Mouse (Mus musculus): ENCODE results near the gene Slc12a7.
"Not testable (repeated sequence)": the region's sequence is repeated elsewhere in the genome, so short reads cannot be mapped to it uniquely, and the experiment has no call there.

Gene Slc12a7

DNA sequence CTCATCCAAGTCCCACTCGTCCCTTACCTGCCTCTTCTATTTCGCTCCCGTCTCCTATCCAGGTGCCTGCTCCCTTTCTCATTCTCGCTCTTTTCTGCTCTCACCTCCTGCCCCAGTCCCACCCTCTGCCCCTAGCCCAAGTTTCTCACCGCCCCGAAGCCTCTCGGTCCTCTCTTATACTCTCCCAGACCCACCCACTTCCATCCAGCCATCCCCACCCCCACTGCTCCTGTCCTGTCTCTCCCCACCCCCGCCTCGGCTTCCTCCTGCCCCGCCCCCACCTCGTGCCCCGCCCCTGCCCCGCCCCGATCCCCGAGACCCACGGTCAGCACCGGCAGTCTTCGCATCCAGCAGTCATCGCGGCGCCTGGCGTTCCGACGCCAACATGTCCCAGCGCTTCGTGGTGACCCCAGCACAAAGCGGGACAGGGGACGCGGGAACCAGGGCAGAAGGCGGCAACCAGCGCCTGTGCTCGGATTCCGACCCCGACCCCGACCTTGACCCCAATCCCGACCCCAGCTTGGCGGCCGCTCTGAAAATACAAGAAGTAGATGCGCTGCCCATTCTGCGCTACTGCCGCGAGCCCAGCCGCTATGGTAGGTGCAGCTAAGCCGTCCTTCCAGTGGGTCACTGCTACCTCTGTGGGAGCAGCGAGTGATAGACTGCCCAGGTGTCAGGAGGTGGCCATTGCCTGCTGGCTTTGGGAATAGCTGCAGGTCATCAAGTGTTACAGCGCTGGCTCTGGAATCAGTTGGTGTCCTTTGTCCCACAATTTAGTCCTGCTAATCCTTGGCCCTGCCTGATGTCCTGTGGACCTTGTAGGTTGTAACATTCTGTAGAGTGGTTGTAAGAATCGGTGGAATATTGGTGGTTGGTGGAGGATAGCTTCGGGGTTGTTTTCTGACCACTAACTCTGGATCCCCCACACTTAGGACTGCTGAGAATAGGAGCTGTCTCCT lies at the start of gene Slc12a7:
Slc12a7 (plus strand) TSS at position 353 of the 959 bp plus-strand sequence.
- DNase-seq (ENCODE audit: low spot score): no peak

DNA sequence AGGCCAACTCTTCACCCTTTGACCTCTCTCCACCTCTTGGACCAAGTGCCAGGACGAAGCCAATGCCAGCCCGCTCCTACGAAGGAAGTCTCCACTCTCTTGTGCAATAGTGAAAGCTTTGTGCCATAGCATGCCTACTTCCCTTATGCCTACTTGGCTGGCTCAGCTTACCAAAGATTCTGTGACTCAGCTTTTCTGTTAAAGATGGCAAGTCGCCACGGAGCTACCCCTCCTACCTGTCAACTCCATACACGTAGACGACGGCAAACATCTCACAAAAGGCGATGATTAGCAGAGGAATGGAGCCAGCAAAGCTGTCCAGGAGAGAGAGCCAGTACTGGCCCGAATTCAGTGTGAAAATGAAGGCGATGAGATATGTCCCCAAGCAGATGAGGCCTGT lies 49.2 kb upstream of the Slc12a7 start:
- no peak for DNase-seq (ENCODE audit: low spot score)

DNA sequence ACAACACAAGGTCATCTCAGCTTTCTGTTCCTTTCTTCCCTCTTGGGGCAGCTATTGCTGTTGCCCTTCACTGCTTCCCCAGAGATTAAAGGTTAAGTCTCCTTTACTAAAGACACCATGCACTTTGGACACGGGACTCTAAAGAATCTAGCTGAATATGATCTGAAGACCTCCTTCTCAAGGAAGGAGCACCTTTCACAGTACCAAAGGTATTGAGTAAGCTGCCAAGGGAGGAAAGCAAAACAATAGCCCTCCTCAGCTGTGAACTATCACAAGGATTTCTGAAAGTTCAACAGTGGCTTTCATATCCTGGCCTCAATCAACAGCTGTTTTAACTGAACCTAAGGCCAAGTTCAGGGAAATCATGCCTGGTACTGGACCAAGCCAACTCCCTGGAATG lies 48.5 kb upstream of the Slc12a7 start:
- DNase-seq (ENCODE audit: low spot score): no peak

DNA sequence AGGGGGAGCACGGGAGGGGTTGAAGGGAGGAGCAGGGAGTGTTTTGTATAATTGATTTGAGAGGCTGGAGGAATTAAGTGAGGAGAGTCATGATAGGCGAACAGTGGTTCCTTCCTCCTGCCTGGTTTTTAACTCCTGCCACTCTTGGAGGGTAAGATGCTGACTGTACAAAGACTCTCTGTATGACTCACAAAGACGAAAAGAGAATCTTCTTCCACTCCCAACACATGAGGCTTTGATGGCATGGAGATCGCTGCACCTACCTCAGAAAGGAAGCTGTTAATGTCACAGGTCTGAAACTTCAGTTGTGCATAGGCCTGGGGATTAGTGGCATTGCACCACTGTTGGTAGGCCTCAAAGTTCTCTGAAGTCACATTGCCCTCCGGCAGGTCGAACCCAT lies 47.4 kb upstream of the Slc12a7 start:
- no peak for DNase-seq (ENCODE audit: low spot score)

DNA sequence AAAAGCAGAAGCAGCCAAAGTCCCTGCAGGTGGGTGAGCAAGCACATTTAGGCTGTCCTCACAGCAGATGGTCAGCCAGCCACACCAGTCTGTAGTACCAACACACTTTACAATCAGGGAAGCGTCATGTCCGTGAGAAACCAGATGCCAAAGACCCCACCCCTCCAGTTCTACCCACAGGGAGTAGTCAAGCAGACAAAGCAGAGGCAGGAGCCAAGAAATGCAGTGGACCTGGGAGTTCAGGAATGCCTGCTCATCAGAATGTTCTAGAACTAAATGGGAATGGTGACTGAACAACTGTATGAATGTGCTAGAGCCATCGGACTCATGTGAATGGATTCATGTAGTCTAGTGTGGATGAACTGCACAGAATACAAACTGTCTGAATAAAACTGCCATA lies 45.3 kb upstream of the Slc12a7 start:
- no peak for DNase-seq (ENCODE audit: low spot score)

DNA sequence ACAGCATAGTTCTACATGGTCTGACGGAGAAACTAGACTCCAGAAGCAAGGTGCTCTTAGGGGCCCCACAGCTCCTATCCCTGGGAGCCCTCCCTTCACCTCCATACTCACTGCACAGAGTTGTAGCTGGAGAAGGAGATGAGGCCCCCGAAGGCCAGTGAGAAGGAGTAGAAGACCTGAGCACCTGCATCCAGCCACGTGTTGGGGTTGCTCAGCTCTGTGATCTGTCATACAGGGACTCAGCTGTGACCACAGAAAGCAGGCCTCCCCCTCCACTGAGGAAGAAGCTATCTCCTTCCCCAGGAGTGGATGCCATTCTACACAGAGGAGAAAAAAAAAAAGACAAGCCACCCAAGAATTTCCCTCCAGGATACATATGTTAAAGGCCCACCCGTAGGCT lies 44.0 kb upstream of the Slc12a7 start:
- no peak for DNase-seq (ENCODE audit: low spot score)

DNA sequence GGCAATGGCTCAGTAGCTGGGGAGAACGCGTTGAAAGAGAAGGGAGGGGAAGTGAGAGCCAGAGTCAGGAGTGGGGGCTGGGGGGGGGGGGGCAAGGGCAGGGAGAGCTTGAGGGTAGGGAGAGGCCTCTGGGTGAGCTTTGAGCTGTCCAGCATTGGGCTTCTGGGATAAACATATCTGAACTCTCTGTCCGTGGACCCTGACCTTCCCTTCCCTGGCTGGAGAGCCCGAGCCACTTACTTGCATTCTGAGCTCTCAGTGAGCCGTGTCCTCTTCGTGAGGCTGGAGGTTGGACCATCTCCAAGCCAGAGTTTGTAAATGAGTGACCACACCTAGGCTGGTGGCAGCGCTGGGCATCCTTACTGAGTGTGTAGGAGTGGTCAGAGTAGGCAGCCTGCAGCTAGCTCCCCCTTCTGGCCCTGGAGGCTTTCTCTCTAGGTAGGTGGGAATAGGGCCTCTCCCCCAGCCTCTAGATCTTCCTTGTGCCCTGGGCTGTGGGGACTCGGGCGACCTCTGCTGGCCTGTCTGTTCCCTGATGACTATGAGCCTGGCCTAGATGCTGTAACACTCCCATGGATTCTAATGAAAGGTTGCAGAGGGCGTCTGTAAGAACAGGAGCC lies 40.5 kb upstream of the Slc12a7 start:
- DNase-seq (ENCODE audit: low spot score): peak; percentile 23

DNA sequence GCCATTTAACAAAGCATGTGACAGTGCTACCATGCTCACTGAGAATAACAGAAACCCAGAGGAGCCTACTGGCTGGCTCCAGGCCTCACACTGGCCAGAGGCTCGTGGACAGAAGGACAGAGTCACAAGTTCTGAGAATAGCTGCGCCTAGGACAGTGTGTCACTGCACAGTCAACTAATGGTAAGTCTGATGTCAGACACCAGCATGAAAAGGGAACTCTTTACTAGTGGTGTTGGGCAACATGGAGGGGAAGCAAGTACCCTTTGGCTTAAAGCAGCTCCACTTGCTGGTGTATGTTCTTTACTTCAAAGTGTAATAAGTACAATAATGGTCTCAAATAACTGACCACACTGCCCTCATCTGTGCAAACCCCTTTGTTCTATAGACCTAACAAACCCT lies 39.6 kb upstream of the Slc12a7 start:
- DNase-seq (ENCODE audit: low spot score): no peak

DNA sequence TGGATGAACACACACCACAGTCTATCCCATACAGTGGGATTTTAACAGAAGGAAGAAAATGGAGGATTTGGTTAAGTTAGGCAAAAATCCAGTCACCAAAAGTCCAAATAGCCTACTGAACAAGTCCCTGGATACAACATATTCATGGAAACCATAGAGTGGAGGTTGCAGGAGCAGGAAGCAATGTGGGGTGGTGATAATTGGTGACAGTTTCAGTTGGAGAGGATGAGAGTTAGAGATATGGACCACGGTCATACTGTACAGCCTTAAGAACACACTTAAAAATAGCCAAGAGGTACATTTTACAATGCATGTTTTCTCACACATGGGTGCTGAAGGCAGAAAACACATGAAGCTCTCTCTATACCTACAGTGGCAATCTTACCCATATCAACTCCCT lies 37.9 kb upstream of the Slc12a7 start:
- DNase-seq (ENCODE audit: low spot score): no peak

DNA sequence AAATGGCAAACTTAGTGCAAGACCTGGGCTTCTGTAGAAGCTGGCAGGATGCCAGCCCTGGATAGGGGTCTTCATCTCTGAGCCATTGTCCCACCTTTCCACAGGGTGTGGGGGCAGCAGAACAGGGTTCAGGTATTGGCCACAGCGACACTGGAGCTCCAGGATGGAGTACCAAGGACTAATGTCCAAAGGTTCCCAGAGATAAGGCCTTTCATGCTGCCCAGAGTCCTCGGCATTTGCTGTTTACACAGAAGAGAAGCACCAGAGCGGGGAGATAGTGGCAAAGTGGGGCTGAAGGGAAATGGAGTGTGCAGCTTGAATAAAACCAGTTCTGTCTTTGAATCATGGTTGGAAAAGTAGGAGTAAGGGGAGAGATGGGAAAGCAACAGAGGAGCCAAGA lies 36.4 kb upstream of the Slc12a7 start:
- DNase-seq (ENCODE audit: low spot score): no peak

DNA sequence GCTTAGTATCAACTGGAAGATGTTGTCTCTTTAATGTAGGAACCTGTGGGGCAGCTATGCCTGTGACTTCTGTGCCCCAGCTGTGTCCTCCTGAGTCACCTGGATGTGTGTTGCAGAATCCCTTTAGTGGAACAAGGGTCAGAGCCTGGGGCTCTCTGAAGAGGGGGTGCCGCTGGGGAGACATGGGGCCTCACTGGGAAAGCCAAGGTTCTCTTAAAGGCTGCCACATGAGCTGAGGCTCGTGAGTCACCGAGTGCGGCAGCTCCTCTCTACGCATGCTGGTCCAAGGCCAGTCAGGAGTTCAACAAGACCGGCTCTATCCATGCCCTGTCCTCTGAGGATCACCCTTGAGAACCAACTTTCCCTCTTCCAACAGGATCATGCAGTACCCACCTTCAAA lies 33.2 kb upstream of the Slc12a7 start:
- DNase-seq (ENCODE audit: low spot score): no peak

DNA sequence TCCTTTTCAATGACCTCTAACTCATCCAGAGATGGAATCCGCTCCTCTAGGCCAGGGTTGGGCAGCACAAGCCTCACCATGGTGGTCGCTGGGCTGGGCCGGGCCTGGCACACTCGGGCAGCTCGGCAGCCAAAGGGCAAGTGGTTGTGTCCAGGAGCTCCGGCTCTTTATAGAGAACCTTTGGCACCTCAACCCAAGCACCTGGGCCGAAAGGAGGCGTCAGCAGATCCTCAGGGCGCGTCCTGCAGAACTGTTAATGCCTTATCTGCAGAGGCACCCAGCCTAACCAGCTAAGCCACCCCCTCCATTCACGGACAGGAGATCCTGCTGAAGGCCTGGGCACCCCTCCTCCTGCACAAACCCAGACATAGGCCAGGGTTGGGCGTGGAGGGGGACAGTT lies 32.3 kb upstream of the Slc12a7 start:
- DNase-seq (ENCODE audit: low spot score): no peak

DNA sequence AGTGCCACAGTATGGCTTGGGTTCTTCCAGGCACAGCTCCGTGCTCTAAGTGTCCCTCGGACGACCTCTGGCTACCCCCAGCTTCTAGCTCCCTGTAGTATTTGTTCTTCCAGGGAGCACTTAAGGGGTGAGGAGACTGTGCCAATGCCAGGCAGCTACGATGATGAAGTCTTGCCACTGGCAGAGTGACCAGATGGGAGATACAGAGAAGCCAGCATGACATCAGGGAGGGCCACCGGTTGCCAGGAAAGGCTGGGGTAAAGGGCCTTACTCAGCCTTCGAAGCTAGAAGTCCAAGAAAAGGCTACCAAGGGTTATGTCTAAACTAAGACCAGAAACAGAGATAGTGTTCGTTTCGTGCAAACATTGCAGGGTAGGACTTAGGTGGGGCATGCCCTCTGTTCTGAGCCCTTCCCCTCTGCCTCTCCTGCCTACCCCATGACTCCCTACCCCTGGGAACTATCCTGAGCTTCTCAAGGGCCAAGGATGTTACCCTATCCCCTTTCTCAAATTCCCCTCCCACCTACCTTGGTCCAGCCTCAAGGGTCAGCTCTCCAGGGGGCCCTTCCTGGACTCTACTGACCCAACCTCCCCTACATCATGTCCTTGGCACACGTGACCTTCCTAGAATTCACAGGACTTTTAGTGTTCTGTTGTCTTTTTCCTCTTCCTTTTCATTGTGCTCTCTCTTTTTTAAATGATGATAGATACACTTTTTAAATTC lies 31.6 kb upstream of the Slc12a7 start:
- no peak for DNase-seq (ENCODE audit: low spot score)

DNA sequence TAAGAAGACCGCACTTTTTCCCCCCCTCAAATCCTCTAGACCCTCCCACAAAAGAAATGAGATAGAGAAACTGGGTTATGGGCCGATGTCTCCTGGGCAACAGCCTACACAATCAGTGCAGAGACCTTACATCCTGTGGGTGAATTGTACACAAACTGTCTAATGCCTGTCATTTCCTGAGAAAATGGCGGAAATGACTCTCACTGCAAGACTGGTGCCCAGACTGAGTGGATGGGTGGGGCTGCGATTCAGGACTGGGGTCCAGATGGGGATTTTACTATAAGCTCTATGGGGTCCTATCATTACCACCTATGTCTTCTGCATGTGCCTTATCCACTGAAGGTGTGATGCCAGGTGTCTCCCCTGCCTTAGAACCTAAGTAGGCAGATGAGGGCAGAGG lies 30.1 kb upstream of the Slc12a7 start:
- no peak for DNase-seq (ENCODE audit: low spot score)

DNA sequence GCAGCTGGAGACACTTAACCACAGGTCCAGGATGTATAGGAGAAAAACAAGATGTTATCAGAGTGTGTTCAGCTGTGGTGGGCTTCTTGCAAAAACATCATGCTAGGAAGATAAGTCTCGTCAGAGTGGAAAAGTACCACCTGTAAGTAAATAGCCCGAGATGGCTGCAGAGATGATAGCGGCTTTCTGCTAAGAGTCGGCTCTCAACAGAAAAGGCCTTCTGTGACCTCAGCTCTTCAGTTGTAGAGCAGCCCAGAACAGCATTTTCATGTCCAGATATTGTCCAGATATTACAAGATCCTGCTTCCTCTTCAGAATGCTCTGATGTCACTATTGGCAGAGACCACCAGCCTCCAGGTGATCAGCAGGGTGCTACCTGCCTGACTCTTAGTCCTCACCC lies 29.4 kb upstream of the Slc12a7 start:
- DNase-seq (ENCODE audit: low spot score): not testable (repeated sequence)

DNA sequence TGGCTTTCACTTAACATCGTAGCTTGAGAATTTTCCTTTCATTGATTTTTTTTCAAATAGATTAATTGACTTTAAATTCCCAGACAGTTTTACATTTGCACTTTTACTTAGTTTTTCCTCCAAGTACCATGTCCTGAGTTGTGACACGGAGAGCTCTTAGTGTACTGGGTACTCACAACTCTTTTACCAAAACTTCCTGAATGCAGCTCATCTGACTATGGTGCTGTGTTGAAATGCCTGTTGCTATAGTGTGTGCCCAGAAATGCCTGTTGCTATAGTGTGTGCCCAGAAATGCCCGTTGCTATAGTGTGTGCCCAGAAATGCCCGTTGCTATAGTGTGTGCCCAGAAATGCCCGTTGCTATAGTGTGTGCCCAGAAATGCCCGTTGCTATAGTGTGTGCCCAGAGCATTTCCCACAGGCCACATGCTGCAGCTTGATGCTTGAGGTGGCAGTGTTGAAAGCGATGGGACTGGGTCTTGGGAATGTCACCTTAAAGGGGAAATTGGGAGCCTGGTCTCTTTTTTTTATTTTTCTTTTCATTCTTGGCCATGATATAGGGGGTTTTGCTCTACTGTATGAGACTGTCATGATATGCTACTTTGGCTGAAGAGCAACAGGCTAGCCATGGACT lies 28.1 kb upstream of the Slc12a7 start, which contains the start of gene Slc6a19:
Slc6a19 (minus strand) TSS at position 172 of the 632 bp plus-strand sequence.
- no peak for DNase-seq (ENCODE audit: low spot score)

DNA sequence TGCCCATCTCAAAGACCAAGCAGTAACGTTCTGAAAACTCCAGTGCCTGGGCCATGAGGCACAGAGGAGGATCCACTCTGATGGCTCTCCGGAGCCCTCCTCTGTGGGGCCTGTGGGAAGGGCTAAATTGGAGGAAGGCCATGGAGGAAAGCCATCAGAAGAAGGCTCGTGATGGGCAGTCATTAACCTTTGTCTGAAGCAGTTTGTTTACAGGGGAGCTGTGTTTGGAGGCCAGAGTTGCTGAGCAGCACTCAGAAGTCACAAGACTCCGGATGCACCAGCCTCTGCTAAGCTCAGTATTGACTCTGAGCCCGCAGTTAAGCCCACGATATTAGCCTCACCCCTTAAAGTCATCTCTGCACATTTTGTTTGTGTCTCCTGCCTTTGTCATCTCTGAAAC lies 23.4 kb upstream of the Slc12a7 start:
- no peak for DNase-seq (ENCODE audit: low spot score)

DNA sequence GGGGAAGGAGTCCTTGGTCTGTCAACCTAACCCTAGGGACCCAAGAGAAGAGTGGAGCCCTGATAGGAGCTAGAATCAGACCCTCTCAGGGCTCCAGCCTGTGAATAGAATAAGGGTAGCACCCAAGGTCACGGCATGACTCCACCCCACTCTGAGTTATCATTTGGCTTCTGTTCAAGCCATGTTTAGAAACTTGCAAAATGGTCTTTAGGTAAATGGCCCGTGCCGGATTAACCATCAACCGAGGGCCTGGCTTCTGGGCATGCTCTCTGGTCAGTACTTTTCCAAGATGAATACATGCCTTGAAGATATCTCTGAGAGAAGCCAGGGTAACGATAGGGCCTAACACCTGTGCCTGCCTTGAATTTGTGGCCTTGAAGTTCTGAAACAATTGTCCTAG lies 21.7 kb upstream of the Slc12a7 start:
- DNase-seq (ENCODE audit: low spot score): no peak

DNA sequence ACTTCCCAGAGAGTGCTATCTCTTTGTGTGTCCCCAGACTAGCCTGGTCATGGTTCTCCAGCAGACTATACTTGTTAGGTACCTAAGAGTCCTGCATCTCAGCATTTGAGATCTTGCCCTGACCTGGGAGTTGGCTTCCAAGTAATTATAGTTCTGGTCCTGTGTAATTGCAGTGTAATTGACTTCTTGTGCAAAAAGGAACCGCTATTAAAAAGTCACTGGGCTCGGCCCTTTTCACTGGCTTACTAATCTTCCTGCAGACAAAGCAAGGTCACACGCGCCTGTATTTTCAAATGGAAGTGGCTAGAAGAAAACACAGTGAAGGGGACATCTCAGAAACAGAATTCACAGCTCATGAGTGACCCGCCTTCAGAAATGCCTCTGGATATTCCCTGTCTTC lies 21.1 kb upstream of the Slc12a7 start:
- no peak for DNase-seq (ENCODE audit: low spot score)

DNA sequence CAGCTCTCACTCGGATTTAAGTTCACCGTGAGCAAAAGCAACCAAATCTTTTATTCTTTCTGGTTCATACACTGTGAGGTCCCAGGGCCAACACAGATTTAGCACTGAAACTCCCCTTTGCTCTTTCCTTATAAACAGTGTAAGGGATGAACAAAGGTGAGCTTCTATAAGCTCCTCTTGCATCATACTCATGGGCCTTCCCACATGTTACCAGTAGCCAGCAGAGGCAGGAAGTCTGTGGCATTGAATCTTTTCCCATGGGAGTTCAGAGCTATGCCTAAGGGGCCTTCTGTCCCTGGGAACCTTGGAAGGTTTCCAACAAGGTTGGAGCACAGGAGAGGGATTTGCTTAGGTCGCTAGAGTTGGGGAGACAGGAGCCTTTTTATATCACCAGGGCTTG lies 20.7 kb upstream of the Slc12a7 start:
- no peak for DNase-seq (ENCODE audit: low spot score)

DNA sequence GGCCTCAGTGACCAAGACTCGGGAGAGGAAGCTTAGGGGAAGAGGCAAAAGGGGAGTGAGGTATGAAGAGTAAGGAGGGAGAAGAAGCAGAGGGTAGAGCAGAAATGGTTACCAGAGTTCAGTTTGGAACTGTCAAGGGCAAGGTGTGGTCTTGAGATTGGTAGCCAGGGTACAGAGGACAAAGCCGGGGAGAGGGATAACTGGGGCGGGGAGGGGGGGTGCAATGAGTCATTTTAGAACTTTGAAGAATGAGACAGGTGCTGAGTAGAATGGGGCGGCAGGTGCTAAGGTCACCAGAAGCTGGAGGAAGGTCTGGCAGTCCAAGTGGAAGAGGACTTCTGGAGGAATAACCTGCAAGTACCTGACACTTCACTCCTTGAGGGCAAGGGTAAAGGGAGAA lies 19.7 kb upstream of the Slc12a7 start:
- DNase-seq (ENCODE audit: low spot score): no peak

DNA sequence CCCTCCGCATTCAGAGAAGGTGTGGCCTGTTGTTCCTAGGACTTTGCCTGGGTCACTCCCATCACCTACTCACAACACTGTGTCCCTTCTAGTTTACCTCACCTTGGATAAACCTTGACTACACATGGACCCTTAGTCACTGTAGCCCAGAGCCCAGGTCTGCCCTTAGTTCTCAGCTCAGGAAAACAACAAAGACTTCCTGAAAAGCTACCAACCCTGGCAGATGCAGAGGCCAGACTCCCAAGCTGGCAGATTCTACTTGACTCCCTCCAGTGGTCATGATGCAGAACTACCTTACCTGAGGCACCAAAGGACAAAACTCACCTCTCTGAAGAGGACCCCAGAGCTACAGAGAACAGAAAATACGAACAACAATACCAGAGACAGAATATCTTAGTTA lies 18.9 kb upstream of the Slc12a7 start:
- no peak for DNase-seq (ENCODE audit: low spot score)

Data from ovary, postnatal 10 days (tissue).